Mouse (Mus musculus) embryonic fibroblast, embryonic 13.5 days (primary cell): ENCODE measurements at regions not wholly inside any gene's neighbourhood (a gene's known extent, or its start where the extent isn't known, plus 50 kb on each side); places are given as distances from the start of the nearest gene placed in this dataset.

ENCODE experiments used
- H3K27ac ChIP-seq: 2 replicates; pipeline ENCODE4 v1.5.1; 2012; ENCODE audit warnings: low read length, control low read depth, inconsistent platforms; ENCODE audit not compliant: insufficient read depth
- H3K4me1 ChIP-seq: 2 replicates; pipeline ENCODE4 v1.6.1; 2011; ENCODE audit warnings: low read length; ENCODE audit not compliant: control insufficient read depth, insufficient read depth
- H3K4me3 ChIP-seq: 2 replicates; pipeline ENCODE4 v1.5.1; 2011; ENCODE audit warnings: mild to moderate bottlenecking, control low read depth, low read length; ENCODE audit not compliant: insufficient read depth
- CTCF ChIP-seq: IDR thresholded peaks from 2 replicates; pipeline ENCODE4 v1.5.1; 2011; ENCODE audit warnings: mild to moderate bottlenecking, control low read depth, low read length, moderate library complexity, borderline replicate concordance; ENCODE audit not compliant: insufficient read depth
- POLR2A ChIP-seq: IDR thresholded peaks from 2 replicates; pipeline ENCODE4 v1.6.1; 2011; ENCODE audit warnings: low read depth, mild to moderate bottlenecking, control low read depth, low read length, moderate library complexity

DNA sequence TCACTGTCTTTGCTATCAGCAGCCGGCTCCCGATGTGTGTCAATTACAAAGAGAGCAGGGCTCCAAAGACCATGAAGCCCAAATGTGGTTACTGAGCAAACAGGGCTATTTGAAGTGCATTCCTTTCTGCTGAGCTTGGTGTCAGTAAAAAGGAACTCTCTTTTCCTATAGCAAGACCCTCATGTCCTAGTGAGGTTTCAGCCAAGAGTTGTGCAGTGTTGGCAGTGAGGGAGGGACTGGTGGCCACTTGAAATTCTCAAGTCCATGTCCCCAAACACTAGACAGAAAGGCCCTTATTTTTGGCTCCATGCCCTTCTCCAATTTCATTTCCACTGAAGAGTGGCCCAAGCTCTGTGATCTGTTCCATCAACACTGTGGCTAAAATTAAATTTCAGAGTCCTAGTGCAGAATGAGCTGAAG is 778.9 kb downstream of the Gsdmc2 start:
- H3K4me3 ChIP-seq: no peak overlapping the region
- peaks cover 7% of the 10 kb centered on the region; the same call in 1 of the 2 replicates for H3K4me1 ChIP-seq
- peak overlapping the region; percentile 90 for H3K27ac ChIP-seq
- TF ChIP-seq CTCF (no peak), POLR2A (no peak)

DNA sequence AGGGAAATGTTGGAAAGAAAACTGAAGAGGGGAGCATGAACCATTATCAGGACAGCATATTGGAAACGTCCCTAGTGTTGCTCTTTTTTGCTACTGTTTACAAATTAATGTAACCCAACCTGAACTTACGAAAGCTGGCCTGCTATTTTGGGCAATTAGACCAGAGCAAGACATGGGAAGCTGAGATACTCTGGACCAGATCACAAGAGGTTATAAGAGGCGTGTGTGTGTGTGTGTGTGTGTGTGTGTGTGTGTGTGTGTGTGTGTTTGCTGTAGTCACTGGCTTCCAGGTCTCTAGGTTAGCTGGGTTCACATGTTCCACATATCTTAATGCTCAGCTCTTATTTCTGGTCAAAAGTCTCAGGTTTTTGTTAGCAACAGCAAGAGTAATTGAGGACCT is 783.1 kb downstream of the Gsdmc2 start:
- TF ChIP-seq CTCF (no peak), POLR2A (no peak)
- Histone ChIP-seq H3K4me1 (peaks cover 7% of the 10 kb centered on the region; the same call in 1 of the 2 replicates), H3K27ac (peak overlapping the region; percentile 11; the same call in 1 of the 2 replicates), H3K4me3 (no peak overlapping the region)

DNA sequence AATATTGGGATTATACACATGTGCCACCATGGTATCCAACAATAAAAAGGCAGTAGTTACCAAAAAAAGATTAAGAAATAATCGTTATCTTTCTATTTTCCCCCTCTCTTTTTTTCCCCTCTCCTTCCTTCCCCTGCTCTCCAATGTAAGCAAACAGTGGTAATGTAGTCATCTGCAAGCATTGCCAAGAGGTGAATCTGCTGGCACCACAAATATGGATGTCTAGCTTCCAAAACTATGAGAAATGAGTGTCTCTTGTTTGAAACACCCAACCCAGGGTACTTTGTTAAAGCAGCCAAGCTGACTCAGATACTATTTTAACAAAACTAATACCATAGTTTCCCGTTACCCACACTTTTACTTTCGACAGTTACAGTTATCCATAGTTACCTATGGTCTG is 784.2 kb downstream of the Gsdmc2 start:
- Histone ChIP-seq H3K4me3 (no peak overlapping the region), H3K4me1 (peaks cover under 1% of the 10 kb centered on the region; the same call in 1 of the 2 replicates), H3K27ac (no peak overlapping the region)
- no peak for TF ChIP-seq CTCF
- TF ChIP-seq POLR2A: no peak

DNA sequence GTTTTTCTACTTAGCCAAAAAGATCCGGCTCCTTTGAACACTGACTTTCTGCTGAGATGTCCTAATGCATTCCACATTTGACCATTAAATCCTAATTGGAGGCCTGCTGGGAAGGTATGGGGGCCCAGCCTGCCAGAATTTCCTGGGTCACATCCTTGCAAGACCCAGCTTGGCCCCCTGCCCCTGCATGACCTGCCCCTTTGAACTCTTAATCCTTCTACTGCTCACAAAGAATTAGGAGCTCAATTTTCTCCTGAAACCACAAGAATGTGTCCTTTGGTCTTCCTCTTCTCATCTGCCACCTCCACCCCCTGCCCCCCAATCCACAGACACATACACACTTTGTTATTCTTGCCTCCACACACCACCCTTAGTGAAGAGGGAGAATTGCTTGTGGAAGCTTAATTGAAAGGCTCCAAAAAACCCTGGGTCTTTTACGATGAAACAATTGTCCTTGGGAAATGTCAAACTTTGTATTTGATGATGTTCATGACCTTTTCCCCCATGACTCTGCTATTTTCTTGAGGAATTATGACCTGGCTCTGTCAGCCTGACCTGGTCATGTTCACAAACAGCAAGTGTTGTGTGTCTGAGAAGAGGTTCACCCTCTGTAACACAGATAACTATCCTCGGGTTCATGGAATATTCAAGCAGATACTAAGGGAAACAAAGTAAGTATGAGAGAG is 792.3 kb downstream of the Gsdmc2 start:
- TF ChIP-seq POLR2A (no peak), CTCF (no peak)
- Histone ChIP-seq H3K4me3 (no peak overlapping the region), H3K4me1 (no peaks in the 10 kb centered on the region), H3K27ac (no peak overlapping the region)

DNA sequence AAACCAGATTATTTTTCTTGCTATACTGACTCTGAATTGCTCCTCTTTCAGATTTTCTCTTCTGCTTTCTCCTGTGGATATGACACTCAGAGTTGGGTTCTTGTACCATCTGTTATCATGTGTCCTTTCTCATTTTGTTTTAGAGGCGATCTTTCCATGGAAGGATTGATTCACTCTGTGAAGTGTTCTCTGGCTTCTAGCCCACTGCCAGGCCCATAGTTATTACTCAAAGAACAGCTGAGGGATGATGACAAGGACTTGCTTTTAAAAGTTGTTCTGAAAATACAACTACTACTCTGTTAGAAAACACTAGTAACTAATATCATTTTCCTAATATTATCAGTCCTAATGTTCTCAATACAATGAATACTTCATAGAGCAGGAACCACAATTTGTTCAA is 794.9 kb downstream of the Gsdmc2 start:
- Histone ChIP-seq H3K27ac (no peak overlapping the region), H3K4me1 (no peaks in the 10 kb centered on the region), H3K4me3 (no peak overlapping the region)
- TF ChIP-seq POLR2A (no peak), CTCF (no peak)

DNA sequence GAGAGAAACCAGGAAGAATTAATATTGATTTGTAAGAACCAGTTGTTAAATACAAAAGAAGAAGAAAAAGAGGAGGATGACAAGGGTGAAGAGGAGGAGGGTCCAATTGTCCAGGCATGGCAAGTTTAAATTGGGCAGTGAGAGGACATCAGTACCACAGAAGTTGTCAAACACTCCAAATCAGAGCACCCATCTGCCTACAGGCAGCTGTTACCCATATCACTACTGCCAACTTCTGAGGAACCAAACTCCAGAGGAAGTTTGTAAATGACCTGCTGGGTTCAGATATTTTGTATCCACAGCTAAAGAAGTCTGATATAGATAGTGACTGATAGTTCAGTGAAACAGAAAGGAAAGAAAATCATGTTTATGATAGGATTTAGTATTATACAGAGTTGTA is 802.6 kb downstream of the Gsdmc2 start:
- TF ChIP-seq POLR2A (no peak), CTCF (no peak)
- H3K4me1 ChIP-seq: no peaks in the 10 kb centered on the region
- no peak overlapping the region for H3K27ac ChIP-seq
- H3K4me3 ChIP-seq: no peak overlapping the region

DNA sequence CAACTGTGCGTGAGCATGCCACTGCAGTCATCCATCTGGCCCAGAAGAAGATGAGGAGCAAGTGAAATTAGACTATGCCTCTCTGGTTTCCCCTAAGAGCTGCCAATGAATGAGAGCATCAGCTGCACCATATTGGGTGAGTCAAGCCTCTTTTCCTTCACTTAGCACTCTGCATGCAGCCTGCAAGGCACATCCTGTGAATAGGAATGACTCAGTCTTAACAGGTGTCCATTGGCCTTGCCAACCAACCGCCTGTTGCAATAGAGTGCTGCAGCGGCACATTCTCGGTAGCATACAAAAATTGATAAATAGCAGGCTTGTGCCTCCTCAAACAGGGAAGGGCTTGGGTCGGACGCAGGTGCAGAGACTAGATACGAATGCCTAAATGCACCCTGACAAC is 808.7 kb downstream of the Gsdmc2 start:
- Histone ChIP-seq H3K4me3 (no peak overlapping the region), H3K27ac (no peak overlapping the region), H3K4me1 (no peaks in the 10 kb centered on the region)
- TF ChIP-seq CTCF (no peak), POLR2A (no peak)

DNA sequence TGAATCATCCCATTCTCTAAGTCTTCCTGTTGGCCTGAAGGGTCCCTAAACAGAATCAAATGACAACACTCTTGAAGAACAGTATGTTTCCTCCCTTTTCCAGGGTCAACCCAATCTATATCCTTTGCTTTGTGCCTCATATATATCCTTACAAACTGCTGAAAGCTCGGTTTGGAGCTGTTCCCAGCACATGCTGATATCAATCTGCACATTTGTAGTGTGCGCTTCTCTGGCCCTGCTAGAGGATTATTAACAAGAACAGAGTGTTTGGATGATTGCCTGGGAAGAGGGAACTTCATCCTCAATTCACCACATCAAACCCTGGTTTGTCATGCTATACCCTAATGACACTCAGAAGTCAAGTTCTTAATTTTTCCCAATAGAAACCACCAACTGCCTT is 824.2 kb downstream of the Gsdmc2 start:
- H3K4me1 ChIP-seq: no peaks in the 10 kb centered on the region
- H3K27ac ChIP-seq: no peak overlapping the region
- TF ChIP-seq CTCF (no peak), POLR2A (no peak)
- no peak overlapping the region for H3K4me3 ChIP-seq

DNA sequence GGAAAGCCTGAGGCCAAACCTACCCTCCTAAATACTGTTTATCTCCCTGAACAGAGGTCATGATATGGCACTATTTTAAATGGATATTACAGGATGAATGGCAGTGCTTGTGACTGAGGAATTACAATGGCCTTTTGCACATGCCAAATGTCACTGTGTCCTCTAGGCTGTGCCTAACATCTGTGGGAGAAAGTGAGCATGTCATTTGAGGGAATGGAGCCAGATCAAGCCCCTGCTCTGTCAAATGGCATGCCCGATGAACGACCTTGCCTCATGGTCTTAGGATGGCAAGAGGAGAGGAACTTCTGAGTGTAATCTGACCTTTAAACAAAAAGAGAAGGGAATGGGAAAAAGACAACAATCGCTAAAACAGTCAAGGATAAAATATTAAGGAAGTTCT is 827.0 kb downstream of the Gsdmc2 start:
- no peaks in the 10 kb centered on the region for H3K4me1 ChIP-seq
- no peak overlapping the region for H3K27ac ChIP-seq
- TF ChIP-seq POLR2A (no peak), CTCF (no peak)

DNA sequence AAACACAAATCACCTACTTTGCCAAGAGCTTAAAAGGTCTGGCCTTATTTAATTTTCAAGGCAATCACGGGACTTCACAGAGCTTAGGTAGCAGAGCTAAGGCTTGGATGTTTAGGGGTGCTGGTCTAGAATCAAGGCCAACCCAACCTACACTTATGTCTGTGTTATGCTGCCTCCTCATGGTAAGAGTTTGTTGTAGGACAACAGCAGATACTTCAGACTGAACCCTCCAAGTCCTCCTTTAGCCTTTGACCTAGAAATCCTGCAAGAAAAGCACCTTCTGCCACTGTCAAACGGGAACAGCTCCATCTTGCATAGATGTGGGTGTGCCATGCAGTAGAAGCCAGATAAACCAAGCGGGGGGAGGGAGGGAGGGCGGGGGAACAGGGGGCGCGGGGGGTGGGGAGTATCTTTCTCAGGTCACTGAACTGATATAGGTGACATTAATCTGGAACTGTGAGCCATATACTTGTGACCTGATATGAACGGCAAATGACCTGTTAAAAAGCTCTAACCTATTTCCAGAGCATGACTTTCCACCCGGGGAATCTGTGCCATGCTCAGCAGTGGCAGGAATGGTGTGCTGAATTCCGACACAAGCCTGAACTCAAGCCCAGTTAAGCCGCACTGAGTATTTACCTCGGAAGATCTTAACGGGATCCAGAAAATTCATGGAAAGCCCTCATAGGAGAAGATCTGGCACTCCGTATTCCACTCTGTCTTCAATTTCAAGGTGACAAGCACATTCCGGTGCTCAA is 838.3 kb downstream of the Gsdmc2 start:
- Histone ChIP-seq H3K4me3 (no peak overlapping the region), H3K4me1 (no peaks in the 10 kb centered on the region), H3K27ac (no peak overlapping the region)
- no peak for TF ChIP-seq CTCF
- no peak for TF ChIP-seq POLR2A

More for the DNA sequence above, 827.0 kb downstream of the Gsdmc2 start:
- no peak overlapping the region for H3K4me3 ChIP-seq
